Mouse (Mus musculus) thymus, adult 2 months (tissue): ENCODE data around the gene Cpeb4.
"Not testable (repeated sequence)": the region's sequence is repeated elsewhere in the genome, so short reads cannot be mapped to it uniquely, and the experiment has no call there.

Source experiments
- CTCF ChIP-seq: fragments of 200-500 bp; IDR thresholded peaks from 2 replicates; pipeline ENCODE4 v1.5.1; 2012; ENCODE audit warnings: mild to moderate bottlenecking, control low read depth, low read length, moderate library complexity, borderline replicate concordance; ENCODE audit not compliant: control insufficient read depth, poor library complexity, insufficient read depth; ENCODE audit errors: extremely low read depth
- POLR2A ChIP-seq: fragments of 200-500 bp; IDR thresholded peaks from 2 replicates; pipeline ENCODE4 v1.6.1; 2012; ENCODE audit warnings: mild to moderate bottlenecking, low read length, control low read depth, moderate library complexity; ENCODE audit not compliant: control insufficient read depth, poor library complexity, insufficient read depth; ENCODE audit errors: extremely low read depth

GRCm38 (mm10) chr11:31982247-31982943 lies 110.4 kb downstream of the Cpeb4 start:
- TF ChIP-seq CTCF, POLR2A: not testable (repeated sequence)
